ENCODE assay signal across 9 mouse cellular contexts in the genomic region with DNA sequence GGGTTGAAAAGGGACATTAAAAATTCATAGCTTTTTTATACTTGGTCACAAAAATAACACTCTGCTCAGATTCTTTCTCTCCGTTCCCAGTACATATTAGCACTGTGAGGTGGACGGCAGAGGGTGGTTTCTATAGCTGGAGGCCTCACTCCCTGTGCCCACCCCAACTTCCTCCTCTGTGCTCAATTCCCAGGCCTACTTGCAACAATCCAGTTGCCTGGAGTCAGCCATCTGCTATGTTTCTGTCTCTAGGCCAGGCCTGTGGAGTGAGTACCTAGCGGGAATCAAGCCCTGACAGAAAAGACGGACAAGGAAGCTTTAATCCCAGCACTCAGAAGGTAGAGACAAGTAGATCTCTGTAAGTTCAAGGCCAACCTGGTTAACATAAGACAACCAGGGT. TPM values are rescaled to one million over a fixed set of nuclear protein-coding genes. Genes with fewer than 3 reads are reported as not detected.
DNase-seq lines count a peak whose midpoint lies in the region; ATAC-seq lines count a peak whose summit lies in the region.
"Had no signal": no experiment of that assay in that cellular context is flagged by ENCODE, and none has a peak within 500 bp of the region (broad histone marks: within the 10 kb centered on the region; RNA-seq: fewer than 3 reads in every experiment).

No protein-coding gene starts in this region.

- no peak overlapping the region for H3K4me3 ChIP-seq in hindbrain, embryonic 10.5 days
- H3K4me3 ChIP-seq in hindbrain, embryonic 11.5 days (ENCODE audit: low read depth, low read length), result no peak overlapping the region

- no peak overlapping the region for H3K9ac ChIP-seq in hindbrain, embryonic 11.5 days (ENCODE audit: low read depth, low read length)

- WGBS in hindbrain, embryonic 10.5 days, result 76% methylated on average over 4 of the region's 4 CpGs
- 78% methylated on average over 4 of the region's 4 CpGs for WGBS in hindbrain, embryonic 11.5 days

- peaks cover 47% of the 10 kb centered on the region for H3K36me3 ChIP-seq in hindbrain, embryonic 10.5 days
- no peaks in the 10 kb centered on the region for H3K36me3 ChIP-seq in hindbrain, embryonic 11.5 days (ENCODE audit: control insufficient read depth, insufficient read depth, low read length)

- no peaks in the 10 kb centered on the region for H3K27me3 ChIP-seq in hindbrain, embryonic 10.5 days (ENCODE audit: insufficient read depth, poor library complexity, severe bottlenecking)
- H3K27me3 ChIP-seq in hindbrain, embryonic 11.5 days (ENCODE audit: control insufficient read depth, insufficient read depth, low read length), result no peaks in the 10 kb centered on the region

- no peaks in the 10 kb centered on the region for H3K9me3 ChIP-seq in hindbrain, embryonic 10.5 days
- H3K9me3 ChIP-seq in hindbrain, embryonic 11.5 days (ENCODE audit: control insufficient read depth, low read length), result no peaks in the 10 kb centered on the region

- H3K4me1 ChIP-seq in hindbrain, embryonic 10.5 days (replicated peaks), result peaks cover 79% of the 10 kb centered on the region
- peaks cover 10% of the 10 kb centered on the region; the same call in 1 of the 2 replicates for H3K4me1 ChIP-seq in hindbrain, embryonic 11.5 days (replicated peaks; ENCODE audit: control insufficient read depth, insufficient read depth, low read length)

- no peak for ATAC-seq in hindbrain, embryonic 11.5 days (ENCODE audit: low FRiP score)

- no peak overlapping the region for H3K4me2 ChIP-seq in hindbrain, embryonic 11.5 days (replicated peaks; ENCODE audit: low read depth, low read length)

- peak; percentile 7 for DNase-seq in adrenal gland, postnatal 14 days
- no peak for DNase-seq in adrenal gland, adult 2 months
- DNase-seq in hindbrain, embryonic 10.5 days (ENCODE audit: low spot score), result no peak
- no peak for DNase-seq in hindbrain, embryonic 11.5 days (ENCODE audit: low spot score)
- DNase-seq in right cerebral cortex, adult 2 months (ENCODE audit: low spot score in 2 of 2), result peak; percentile 62 to 63
- DNase-seq in right cerebral cortex, postnatal 14 days, result no peak
- DNase-seq in telencephalon, adult 2 months (ENCODE audit: low read depth, low spot score), result peak; percentile 79
- DNase-seq in testis, postnatal 14 days (ENCODE audit: low spot score), result no peak

- H3K27ac ChIP-seq in hindbrain, embryonic 10.5 days, result peak overlapping the region; percentile 83; the same call in 1 of the 2 replicates
- no peak overlapping the region for H3K27ac ChIP-seq in hindbrain, embryonic 11.5 days (ENCODE audit: low read depth, low read length)

RNA-seq across cellular contexts. Expression of a gene that starts 39.5 kb away (rescaled TPM):
- total RNA-seq in adrenal gland, postnatal 14 days (2021), result 271 and 282 TPM in 2 replicates
- total RNA-seq in adrenal gland, adult 2 months (2021), result 100 to 1,000 TPM; 247 to 264 TPM
- polyA plus RNA-seq in adrenal gland, adult 2 months (2012; rRNA removed), result 301 and 316 TPM in 2 replicates
- 216 and 245 TPM in 2 replicates for polyA plus RNA-seq in hindbrain, embryonic 10.5 days (2016; fragmentation: Nextera tagmentation; extraction: Ambion mirVana)
- polyA plus RNA-seq in hindbrain, embryonic 11.5 days (2014; fragmentation: Nextera tagmentation; extraction: Ambion mirVana), result 134 and 157 TPM in 2 replicates

RNA-seq across cellular contexts. Expression of a gene that starts 41.4 kb away (rescaled TPM):
- total RNA-seq in adrenal gland, postnatal 14 days (2021), result 0.19 and 0.60 TPM in 2 replicates
- total RNA-seq in adrenal gland, adult 2 months (2021), result under 1 TPM in 1 of 2 experiments, not detected in 1; 0.14 TPM
- 0.48 and 0.80 TPM in 2 replicates for polyA plus RNA-seq in adrenal gland, adult 2 months (2012; rRNA removed)
- polyA plus RNA-seq in hindbrain, embryonic 10.5 days (2016; fragmentation: Nextera tagmentation; extraction: Ambion mirVana), result 0.40 TPM in 1 of 2 replicates, not detected in the other
- 0.21 and 0.29 TPM in 2 replicates for polyA plus RNA-seq in hindbrain, embryonic 11.5 days (2014; fragmentation: Nextera tagmentation; extraction: Ambion mirVana)

RNA-seq across cellular contexts. Expression of a gene that starts 59.0 kb away (rescaled TPM):
- 1.1 TPM in 1 of 2 replicates, not detected in the other for total RNA-seq in adrenal gland, postnatal 14 days (2021)
- under 1 TPM; 0.69 to 0.81 TPM for total RNA-seq in adrenal gland, adult 2 months (2021)
- 0.97 and 2.8 TPM in 2 replicates for polyA plus RNA-seq in adrenal gland, adult 2 months (2012; rRNA removed)
- polyA plus RNA-seq in hindbrain, embryonic 10.5 days (2016; fragmentation: Nextera tagmentation; extraction: Ambion mirVana), result 0.97 and 4.0 TPM in 2 replicates
- polyA plus RNA-seq in hindbrain, embryonic 11.5 days (2014; fragmentation: Nextera tagmentation; extraction: Ambion mirVana), result 1.7 and 2.7 TPM in 2 replicates
- total RNA-seq: left cerebral cortex, adult 8-10 months had no signal

RNA-seq across cellular contexts. Expression of a gene that starts 59.1 kb away (rescaled TPM):
- 233 and 240 TPM in 2 replicates for total RNA-seq in adrenal gland, postnatal 14 days (2021)
- total RNA-seq in adrenal gland, adult 2 months (2021), result 100 to 1,000 TPM; 259 to 280 TPM
- polyA plus RNA-seq in adrenal gland, adult 2 months (2012; rRNA removed), result 118 and 138 TPM in 2 replicates
- polyA plus RNA-seq in hindbrain, embryonic 10.5 days (2016; fragmentation: Nextera tagmentation; extraction: Ambion mirVana), result 426 and 432 TPM in 2 replicates
- polyA plus RNA-seq in hindbrain, embryonic 11.5 days (2014; fragmentation: Nextera tagmentation; extraction: Ambion mirVana), result 389 and 409 TPM in 2 replicates

RNA-seq across cellular contexts. Expression of a gene that starts 59.2 kb away (rescaled TPM):
- 1.8 and 7.9 TPM in 2 replicates for total RNA-seq in adrenal gland, postnatal 14 days (2021)
- total RNA-seq in adrenal gland, adult 2 months (2021), result 1 to 10 TPM in 1 of 2 experiments, under 1 TPM in 1; 0.37 to 1.3 TPM
- 2.2 TPM in 2 replicates for polyA plus RNA-seq in adrenal gland, adult 2 months (2012; rRNA removed)
- polyA plus RNA-seq in hindbrain, embryonic 10.5 days (2016; fragmentation: Nextera tagmentation; extraction: Ambion mirVana), result 8.8 and 9.0 TPM in 2 replicates
- 4.3 and 5.0 TPM in 2 replicates for polyA plus RNA-seq in hindbrain, embryonic 11.5 days (2014; fragmentation: Nextera tagmentation; extraction: Ambion mirVana)

Comparison
In these comparisons a context has a peak if more than half of its experiments do, and no peak if none do; other contexts are left out.
1. DNase-seq: peak in adrenal gland, postnatal 14 days (single experiment), right cerebral cortex, adult 2 months (2 of 2) and telencephalon, adult 2 months (single experiment); none in adrenal gland, adult 2 months (single experiment), hindbrain, embryonic 10.5 days (single experiment), hindbrain, embryonic 11.5 days (single experiment), right cerebral cortex, postnatal 14 days (single experiment) and testis, postnatal 14 days (single experiment).